Mouse (Mus musculus) skeletal muscle tissue, adult 2 months (tissue): Measurements from ENCODE around the gene Prss46.
A peak's percentile ranks its signal among the peaks of the same experiment; 100 is the strongest.

ENCODE experiments used
- DNase-seq: peaks from one replicate; pipeline ENCODE4 v3.0.0-alpha.2; 2012; ENCODE audit warnings: low read depth, low spot score

Gene Prss46

GRCm38 (mm10) chr9:110858967-110859596, 14.8 kb downstream of the Prss46 start:
- DNase-seq: no peak

GRCm38 (mm10) chr9:110871030-110871429, 26.7 kb downstream of the Prss46 start:
- peak; percentile 60 for DNase-seq

GRCm38 (mm10) chr9:110873681-110874659, 29.7 kb downstream of the Prss46 start:
- no peak for DNase-seq

DNA sequence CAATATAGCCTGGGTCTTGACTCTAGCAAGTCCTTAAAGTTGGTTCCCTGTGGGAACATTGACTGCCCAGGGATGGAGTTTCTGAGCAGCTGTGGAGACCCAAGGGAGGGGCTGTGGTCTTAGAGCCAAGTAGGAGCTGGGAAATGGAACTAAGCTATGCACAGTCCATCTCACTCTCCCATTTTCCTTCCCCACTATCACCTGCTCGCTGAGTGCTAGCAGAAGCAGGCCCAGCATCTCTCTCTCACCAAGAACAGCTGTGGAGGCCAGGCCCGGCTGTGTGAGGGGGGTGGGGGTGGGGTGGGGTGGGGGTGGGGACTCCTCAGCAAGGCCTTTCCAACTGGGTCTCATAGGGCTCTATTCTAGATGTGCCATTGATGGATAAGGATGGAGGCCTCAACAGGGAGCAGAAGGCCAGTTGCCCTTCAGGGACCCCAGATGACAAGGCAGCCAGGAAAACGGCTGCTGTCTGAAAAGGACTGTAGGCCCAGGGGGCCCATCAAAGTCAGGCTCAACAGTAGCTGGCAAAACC, 30.4 kb downstream of the Prss46 start:
- DNase-seq: no peak

GRCm38 (mm10) chr9:110875288-110875695, 31.0 kb downstream of the Prss46 start:
- no peak for DNase-seq

GRCm38 (mm10) chr9:110877353-110877752, 33.0 kb downstream of the Prss46 start:
- peak; percentile 40 for DNase-seq

DNA sequence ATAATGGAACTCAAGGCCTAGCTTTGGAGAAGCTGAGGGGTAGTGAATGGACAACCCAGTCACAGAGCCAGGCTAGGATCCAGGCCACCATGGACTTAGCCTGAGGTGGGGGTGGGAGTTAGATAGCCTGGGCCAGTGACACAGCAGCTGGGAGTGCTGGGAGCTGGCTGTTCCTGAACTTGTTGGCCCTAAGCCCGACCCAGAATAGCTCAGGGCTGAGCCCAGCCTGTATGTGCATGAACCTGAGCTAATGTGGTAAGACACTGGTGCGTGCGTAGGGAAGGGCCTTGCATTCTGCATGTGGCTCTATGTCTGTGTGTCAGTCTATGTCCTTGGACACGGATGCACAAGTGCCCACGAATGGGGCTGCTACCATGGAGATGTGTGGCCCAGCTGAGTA, 33.6 kb downstream of the Prss46 start:
- peak; percentile 94 for DNase-seq

DNA sequence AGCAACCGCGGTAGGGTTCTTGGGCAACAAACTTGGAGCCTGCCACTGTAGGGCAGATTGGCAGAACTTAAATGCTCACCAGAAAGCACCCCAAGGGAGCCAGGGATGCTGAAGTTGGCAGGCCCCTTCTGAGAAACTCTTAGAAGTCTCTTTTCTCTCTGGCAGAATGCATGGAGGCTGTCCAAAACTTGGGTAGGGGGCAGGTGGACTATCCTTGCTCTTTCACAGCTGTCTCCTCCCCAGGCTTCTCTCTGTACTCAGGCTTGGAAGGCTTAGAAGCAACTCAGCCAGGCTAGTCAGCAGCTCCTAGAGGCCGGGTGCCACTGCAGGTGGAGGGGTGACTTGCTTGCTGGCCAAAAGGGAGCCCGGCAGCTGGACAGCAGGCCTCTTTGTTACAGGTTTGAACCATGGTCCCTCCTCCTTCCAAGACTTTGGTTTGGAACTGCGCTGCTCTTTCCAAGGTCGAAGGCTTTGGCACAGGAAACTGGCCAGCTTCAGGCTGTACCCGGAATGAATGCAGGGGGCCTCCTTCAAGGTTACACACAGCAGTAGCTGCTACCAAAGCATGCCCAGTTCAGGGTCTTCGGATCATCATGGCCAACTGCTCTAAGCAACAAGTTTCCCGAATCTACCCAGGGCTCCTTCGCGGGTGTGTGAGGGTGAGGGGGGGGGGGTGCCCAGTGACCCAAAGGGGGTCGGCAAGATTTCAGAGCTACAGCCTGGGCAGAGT, 35.0 kb downstream of the Prss46 start, which contains the start of gene Als2cl:
Gene Als2cl (plus strand): TSS at position 680 of the 730 bp plus-strand sequence.
- no peak for DNase-seq

DNA sequence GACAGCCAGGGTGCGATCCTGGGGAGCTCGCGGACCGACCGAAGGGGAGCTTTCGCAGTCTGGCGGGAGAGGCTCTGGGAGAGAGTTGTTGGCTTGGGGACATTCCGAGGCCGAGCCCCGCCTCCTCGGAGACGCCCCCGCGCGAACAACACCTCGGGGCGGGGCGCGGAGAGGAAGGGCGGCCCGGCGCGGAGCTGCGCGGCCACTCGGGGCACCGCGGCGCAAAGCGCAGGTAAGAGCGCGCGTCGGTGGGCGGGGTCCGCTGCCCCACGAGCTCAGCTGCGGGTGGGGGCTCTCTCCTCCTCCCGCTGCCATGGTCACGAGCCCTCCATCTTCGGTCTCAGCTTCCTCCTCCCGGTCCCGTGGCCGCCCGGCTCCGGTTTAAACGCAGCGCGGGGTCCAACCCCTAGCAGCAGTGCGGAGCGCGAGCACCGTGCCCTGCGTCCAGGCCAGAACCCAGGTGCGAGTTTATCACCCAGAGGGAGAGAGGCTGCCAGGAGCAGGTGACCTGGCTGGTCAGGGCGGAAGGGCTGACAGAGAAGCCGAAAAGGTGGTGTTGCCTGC, 35.8 kb downstream of the Prss46 start, which contains the start of gene Tmie:
Gene Tmie (minus strand): TSS at position 116 of the 564 bp plus-strand sequence.
- DNase-seq: peak; percentile 44

DNA sequence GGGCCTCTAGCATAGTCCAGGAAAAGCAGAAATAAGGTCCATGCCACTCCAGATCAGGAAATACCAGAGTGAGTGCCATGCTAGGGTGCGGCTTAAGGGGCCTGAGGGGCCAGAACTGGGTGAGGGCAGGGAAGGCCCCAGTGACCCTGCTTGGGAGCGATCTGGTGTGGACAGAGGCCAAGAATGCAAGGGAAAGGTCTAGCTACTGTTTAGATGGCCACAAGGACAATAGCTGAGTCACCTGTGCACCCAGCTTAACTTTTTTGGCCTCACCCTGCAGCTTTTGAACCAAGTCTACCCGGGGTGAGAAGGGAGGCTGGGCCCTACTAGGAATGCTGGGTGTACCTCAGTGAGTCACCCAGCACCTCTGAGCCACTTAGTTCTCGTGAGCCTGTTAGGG, 36.5 kb downstream of the Prss46 start:
- no peak for DNase-seq

- no peak for DNase-seq
Measured at GRCm38 (mm10) chr9:110881953-110882352, 37.6 kb downstream of the Prss46 start.

GRCm38 (mm10) chr9:110887388-110888303, 43.3 kb downstream of the Prss46 start:
- DNase-seq: no peak

- DNase-seq: no peak
Measured at GRCm38 (mm10) chr9:110888935-110889334, 44.6 kb downstream of the Prss46 start.

DNA sequence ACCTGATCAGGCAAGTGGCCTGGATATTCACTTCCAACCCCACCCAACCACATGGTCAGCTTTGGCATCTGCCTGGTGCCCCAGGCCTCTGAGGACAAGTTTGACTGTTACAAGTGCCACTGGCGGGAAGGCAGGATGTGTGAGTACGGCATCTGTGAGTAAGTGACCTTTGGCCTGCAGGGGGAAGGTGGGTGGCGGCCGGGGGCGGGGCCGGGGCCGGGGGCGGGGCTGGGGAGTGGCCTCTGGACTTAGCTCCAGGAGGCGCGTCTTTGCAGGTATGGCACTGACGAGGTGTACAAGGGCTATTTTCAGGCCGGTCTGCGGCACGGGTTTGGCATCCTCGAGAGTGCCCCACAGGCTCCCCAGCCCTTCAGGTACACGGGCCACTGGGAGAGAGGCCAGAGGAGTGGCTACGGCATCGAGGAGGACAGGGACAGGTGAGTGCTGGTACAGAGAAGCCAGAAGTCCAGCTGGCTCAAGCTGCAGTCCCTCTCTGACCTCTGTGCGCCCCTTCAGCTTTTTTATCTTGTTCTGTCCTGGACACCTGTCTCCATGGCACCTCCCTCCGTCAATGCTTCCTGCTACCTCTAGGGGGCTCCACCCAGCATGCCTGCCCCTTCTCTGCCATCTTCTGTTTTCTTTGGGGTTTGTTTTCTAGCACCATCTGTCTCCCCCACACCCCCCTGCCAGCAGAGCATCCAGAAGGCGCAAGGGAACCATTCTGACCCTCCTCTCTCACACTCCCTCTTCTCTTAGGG, 45.9 kb downstream of the Prss46 start:
- no peak for DNase-seq

- DNase-seq: no peak
Measured at GRCm38 (mm10) chr9:110891077-110891828, 46.9 kb downstream of the Prss46 start.

GRCm38 (mm10) chr9:110892552-110892951, 48.2 kb downstream of the Prss46 start:
- no peak for DNase-seq

GRCm38 (mm10) chr9:110893429-110893828, 49.1 kb downstream of the Prss46 start:
- DNase-seq: no peak

- no peak for DNase-seq
Measured at GRCm38 (mm10) chr9:110895507-110895906, 51.2 kb downstream of the Prss46 start.

DNA sequence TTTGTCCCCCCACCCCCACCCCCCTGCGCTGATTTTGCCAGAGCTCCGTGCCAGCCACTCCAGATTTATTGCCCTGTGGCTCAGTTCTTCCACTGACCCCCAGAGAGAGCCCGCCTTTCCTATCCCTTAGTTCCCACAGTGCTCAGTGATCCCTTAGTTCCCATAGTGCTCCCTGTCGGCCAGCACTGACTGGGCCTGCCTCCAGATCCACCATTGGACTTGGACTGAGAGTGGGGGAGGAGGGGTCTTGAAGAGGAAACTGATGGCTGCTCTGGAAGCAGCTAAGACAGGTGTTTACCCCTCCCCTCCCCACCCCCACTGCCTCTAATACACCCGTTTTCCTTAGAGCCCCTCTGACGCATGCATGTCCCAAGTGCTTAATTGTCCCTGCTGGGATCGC, 51.7 kb downstream of the Prss46 start:
- DNase-seq: no peak
